Mouse (Mus musculus) olfactory bulb, adult 2 months (tissue): ENCODE data around the gene Jaml. TPM values are rescaled to one million over a fixed set of nuclear protein-coding genes. Genes with fewer than 3 reads are reported as not detected.

Source experiments
- H3K27ac ChIP-seq: fragments of 200-500 bp; 2 replicates; pipeline ENCODE4 v1.5.1; 2012; ENCODE audit warnings: low read depth, low read length; ENCODE audit not compliant: insufficient read depth
- H3K4me1 ChIP-seq: fragments of 200-500 bp; 2 replicates; pipeline ENCODE4 v1.6.1; 2012; ENCODE audit warnings: low read length; ENCODE audit not compliant: control insufficient read depth, insufficient read depth
- H3K4me3 ChIP-seq: fragments of 200-500 bp; 2 replicates; pipeline ENCODE4 v1.5.1; 2012; ENCODE audit warnings: mild to moderate bottlenecking, low read depth, low read length, moderate library complexity; ENCODE audit not compliant: insufficient read depth
- CTCF ChIP-seq: fragments of 200-500 bp; IDR thresholded peaks from 2 replicates; pipeline ENCODE4 v1.5.1; 2012; ENCODE audit warnings: low read depth, mild to moderate bottlenecking, low read length, moderate library complexity; ENCODE audit not compliant: insufficient read depth
- POLR2A ChIP-seq: fragments of 200-500 bp; IDR thresholded peaks from 2 replicates; pipeline ENCODE4 v1.6.1; 2012; ENCODE audit warnings: mild to moderate bottlenecking, low read depth, low read length, moderate library complexity; ENCODE audit not compliant: insufficient read depth
- WGBS: fragments of 180-500 bp; shearing (Covaris S2); methylation state at CpG from one replicate; pipeline ENCODE4 v1.1.7; 2018; 5-methylcytosine and 5-hydroxymethylcytosine counted together
- polyA plus RNA-seq: library from polyadenylated mRNA; stranded (reverse); fragments of >200 nt; gene quantifications from 2 replicates; pipeline ENCODE4 v1.2.4, GENCODE M21; 2012; ENCODE audit warnings: low replicate concordance; ENCODE audit not compliant: missing spikeins, insufficient read depth, insufficient read length

Jaml gene
- polyA plus RNA-seq, 1 experiment = not detected

DNA sequence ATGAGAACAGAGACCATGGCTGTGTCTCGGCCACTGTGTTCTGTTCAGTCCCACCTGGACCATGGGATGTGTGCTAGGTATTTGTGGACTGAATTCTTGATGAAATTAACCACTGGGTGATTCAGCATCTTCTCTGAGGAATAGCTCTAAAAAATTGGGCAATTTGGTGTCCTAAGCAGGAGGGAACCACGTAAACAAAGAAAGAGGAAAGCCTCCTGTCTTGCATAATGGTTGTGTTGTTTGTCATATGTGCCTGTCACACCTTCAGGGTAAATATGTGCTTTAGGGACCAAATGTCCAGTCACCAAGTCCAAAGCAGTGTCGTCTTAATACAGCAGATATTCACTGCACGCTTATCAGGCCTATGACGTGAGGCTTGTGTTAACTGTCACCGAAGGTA lies 14.6 kb upstream of the Jaml start:
- TF ChIP-seq POLR2A (no peak), CTCF (no peak)
- H3K4me3 ChIP-seq = no peak overlapping the region
- WGBS = 92% methylated on average over 6 of the region's 6 CpGs
- no peak overlapping the region for H3K27ac ChIP-seq
- no peaks in the 10 kb centered on the region for H3K4me1 ChIP-seq

DNA sequence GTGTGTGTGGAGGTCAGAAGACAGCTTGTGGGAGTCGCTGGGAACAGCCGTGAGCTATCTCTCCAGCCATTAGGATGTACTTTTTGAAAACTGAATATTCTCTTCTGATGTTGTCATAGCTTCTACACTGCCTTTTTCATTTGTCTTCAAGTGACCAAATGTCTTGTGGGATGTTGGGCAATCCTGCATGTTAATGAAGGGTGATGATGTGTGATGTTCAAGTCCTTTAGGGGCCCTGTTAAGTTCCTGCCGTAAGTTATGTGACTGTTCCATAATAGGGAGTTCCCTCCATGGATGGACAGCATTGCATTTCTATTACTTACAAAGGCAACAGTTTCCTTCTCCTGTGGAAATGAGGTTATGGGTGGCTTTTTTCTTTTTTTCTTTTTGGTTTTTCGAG lies 12.2 kb upstream of the Jaml start:
- 81% methylated on average over 4 of the region's 4 CpGs for WGBS
- H3K4me1 ChIP-seq = no peaks in the 10 kb centered on the region
- no peak overlapping the region for H3K27ac ChIP-seq
- no peak overlapping the region for H3K4me3 ChIP-seq
- TF ChIP-seq POLR2A (no peak), CTCF (no peak)

GRCm38 (mm10) chr9:45071800-45072199 lies 7.2 kb upstream of the Jaml start:
- no peaks in the 10 kb centered on the region for H3K4me1 ChIP-seq
- 68% methylated on average over 3 of the region's 3 CpGs for WGBS
- TF ChIP-seq POLR2A (no peak), CTCF (no peak)

DNA sequence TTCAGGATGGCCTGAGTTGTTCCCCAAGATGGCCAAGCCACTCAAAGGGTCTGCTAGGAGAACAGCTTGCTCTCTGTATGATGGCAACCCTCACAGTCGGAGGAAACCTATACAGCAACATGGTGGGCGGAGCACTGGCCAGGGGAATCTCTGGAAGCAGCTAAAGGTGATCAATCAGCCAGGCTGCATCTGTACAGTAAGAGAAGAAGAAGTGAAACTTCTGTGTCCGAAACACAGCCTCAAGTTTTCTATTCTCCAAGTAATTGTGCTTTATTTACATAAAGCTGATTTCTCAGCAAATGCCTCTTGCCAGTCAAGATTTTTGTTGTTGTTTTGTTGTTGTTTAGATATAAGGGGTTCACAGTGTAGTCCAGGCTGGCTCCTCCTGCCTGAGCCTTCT lies 1.1 kb upstream of the Jaml start:
- TF ChIP-seq POLR2A (no peak), CTCF (no peak)
- Histone ChIP-seq H3K4me3 (no peak overlapping the region), H3K27ac (no peak overlapping the region), H3K4me1 (no peaks in the 10 kb centered on the region)
- 70% methylated on average over 3 of the region's 3 CpGs for WGBS

More at GRCm38 (mm10) chr9:45071800-45072199, 7.2 kb upstream of the Jaml start:
- Histone ChIP-seq H3K4me3 (no peak overlapping the region), H3K27ac (no peak overlapping the region)

GRCm38 (mm10) chr9:45083132-45083531 lies 4.1 kb downstream of the Jaml start:
- H3K4me3 ChIP-seq = no peak overlapping the region
- no peak overlapping the region for H3K27ac ChIP-seq
- no peaks in the 10 kb centered on the region for H3K4me1 ChIP-seq
- TF ChIP-seq CTCF = no peak
- TF ChIP-seq POLR2A = no peak
- WGBS = 84% methylated on average over 3 of the region's 3 CpGs

- no peak for TF ChIP-seq POLR2A
- no peak for TF ChIP-seq CTCF
- WGBS = 76% methylated on average over 5 of the region's 5 CpGs
- Histone ChIP-seq H3K4me3 (no peak overlapping the region), H3K27ac (no peak overlapping the region), H3K4me1 (no peaks in the 10 kb centered on the region)
These were observed 5.6 kb downstream of the Jaml start for GRCm38 (mm10) chr9:45084556-45084955.

DNA sequence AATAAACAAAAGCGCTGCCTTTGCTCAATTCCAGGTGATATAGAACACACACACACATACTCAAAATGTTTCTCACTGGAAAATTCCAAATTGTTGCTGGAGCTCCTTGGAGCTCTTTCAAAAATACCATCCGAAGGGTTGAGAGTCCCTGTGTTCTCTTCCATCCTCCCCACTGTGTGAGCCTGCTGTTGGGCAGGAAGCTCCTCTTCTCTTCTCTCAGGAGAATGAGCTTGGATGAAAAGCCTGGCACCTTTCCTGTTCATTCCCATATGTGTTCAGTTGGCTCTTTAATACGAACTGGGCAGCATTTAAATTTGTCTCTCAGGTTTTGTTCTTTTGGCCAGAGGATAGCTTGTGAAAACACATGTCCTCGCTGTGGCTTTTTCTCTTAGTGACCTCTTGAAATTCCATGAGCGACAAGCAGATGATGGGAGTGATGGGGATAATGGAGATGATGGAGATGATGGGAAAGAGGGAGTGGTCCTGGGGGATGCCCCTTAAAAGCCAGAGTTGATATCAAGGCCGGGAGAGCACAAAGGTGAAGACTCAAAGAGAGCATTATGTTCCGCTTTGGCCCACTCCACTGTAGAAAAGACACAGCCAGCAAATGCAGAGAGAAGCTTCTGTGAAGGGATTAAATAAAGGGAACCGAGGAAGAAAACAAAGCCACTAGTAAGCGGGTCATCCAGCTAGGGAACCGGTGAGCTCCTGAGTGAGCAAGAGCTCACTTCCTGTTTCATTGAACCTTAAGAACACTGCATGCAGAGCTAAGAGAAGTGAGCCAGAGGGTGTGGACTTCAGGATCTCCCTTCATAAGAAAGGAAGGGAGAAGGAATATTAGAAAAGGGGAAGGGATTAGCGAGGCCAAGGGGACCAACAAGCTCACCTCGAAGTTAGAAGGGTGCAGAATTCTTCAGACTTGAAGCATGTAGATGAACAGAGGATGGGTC lies 7.0 kb downstream of the Jaml start:
- TF ChIP-seq POLR2A (no peak), CTCF (no peak)
- Histone ChIP-seq H3K27ac (no peak overlapping the region), H3K4me1 (no peaks in the 10 kb centered on the region), H3K4me3 (no peak overlapping the region)
- WGBS = 73% methylated on average over 12 of the region's 12 CpGs

- Histone ChIP-seq H3K4me3 (no peak overlapping the region), H3K4me1 (no peaks in the 10 kb centered on the region), H3K27ac (no peak overlapping the region)
- TF ChIP-seq POLR2A (no peak), CTCF (no peak)
These were observed 9.1 kb downstream of the Jaml start for GRCm38 (mm10) chr9:45088040-45088439.

DNA sequence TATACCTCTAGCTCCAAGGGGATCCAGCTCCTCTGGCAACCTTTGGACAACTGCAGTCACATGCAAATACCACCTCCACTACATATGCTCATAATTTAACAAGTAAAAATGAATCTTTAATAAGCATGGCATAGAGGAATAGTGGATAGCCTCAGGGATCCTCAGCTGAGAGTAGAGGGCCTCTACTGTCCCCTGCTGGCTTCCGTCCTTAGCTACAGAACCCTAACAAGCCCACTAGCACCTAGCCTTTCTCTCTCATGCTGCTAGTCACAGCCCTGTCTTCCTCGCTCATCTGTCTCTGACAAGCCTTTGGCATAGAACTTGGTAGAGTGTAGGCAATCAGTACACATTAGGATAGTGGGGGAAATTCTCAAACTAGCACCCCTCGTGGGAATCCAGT lies 11.8 kb downstream of the Jaml start:
- TF ChIP-seq CTCF (no peak), POLR2A (no peak)
- Histone ChIP-seq H3K4me3 (no peak overlapping the region), H3K4me1 (no peaks in the 10 kb centered on the region), H3K27ac (no peak overlapping the region)
- 77% methylated on average over 3 of the region's 3 CpGs for WGBS
